Mouse (Mus musculus) megakaryocyte, embryonic 14.5 days (primary cell): ENCODE measurements around the gene Ciao2a. TPM values are rescaled to one million over a fixed set of nuclear protein-coding genes. Genes with fewer than 3 reads are reported as not detected.
A peak's percentile ranks its signal among the peaks of the same experiment; 100 is the strongest.

ENCODE experiments used
- H3K27me3 ChIP-seq: replicated peaks from 2 replicates; pipeline ENCODE3; 2012; ENCODE audit warnings: inconsistent platforms
- H3K36me3 ChIP-seq: replicated peaks from 2 replicates; pipeline ENCODE3; 2012; ENCODE audit warnings: low read length, inconsistent platforms, mixed read lengths
- H3K4me1 ChIP-seq: 2 replicates; pipeline ENCODE4 v1.6.1; 2012; ENCODE audit warnings: inconsistent platforms
- H3K4me3 ChIP-seq: replicated peaks from 2 replicates; pipeline ENCODE3; 2012; ENCODE audit warnings: moderate library complexity, mild to moderate bottlenecking, inconsistent platforms
- H3K9me3 ChIP-seq: 2 replicates; pipeline ENCODE4 v1.6.1; 2012; ENCODE audit warnings: inconsistent platforms
- FLI1 ChIP-seq: IDR thresholded peaks from 2 replicates; pipeline ENCODE4 v1.6.1; 2012; ENCODE audit warnings: low read length, inconsistent platforms, mixed read lengths
- GATA1 ChIP-seq: IDR thresholded peaks from 3 replicates; pipeline ENCODE4 v1.6.1; 2012; ENCODE audit warnings: mixed read lengths, low read length, inconsistent platforms, borderline replicate concordance
- polyA plus RNA-seq: library from polyadenylated mRNA; stranded (reverse); fragments of >175 nt; gene quantifications from 2 replicates; pipeline ENCODE4 v1.2.3, GENCODE M21; 2012; ENCODE audit warnings: low replicate concordance; ENCODE audit not compliant: insufficient read depth

Ciao2a gene
- 8.6 and 26.5 TPM in 2 replicates for polyA plus RNA-seq

DNA sequence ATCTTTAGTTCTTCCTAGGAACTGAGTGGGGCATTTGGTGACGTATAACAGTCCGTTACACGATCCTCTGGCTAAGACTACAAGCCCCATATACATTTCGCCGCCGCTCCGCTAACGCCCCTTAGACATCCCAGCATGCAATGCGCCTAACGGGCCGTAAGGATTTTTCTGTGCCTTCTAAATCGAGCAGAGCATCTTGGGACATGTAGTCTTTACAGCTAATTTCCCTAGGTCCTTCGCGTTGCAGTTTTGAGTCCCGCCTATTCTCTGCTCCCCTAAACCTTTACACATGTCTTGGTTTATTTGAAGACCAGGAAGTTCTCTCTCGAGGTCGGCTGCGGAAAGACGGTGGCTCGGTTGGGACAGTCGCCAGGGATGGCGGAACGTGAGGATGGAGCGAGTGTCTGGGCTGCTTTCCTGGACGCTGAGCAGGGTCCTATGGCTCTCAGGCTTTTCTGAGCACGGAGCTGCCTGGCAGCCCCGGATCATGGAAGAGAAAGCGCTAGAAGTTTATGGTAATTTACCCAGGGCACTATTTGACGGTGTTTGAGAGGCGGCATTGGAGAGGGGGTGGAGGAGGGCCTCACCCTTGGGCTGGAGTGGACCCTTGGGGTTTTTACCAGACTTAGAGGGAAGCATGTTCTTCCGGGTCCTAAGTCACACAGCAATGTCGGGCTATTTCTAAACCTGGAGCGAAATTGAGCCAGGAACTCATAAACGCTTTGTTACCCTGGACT is at the start of gene Ciao2a, which contains the start of gene Snx1:
Ciao2a (plus strand) TSS at position 156 of the 737 bp plus-strand sequence.
Snx1 (minus strand) TSS at position 132 of the 737 bp plus-strand sequence.
- Histone ChIP-seq H3K9me3 (no peaks in the 10 kb centered on the region), H3K27me3 (no peaks in the 10 kb centered on the region), H3K36me3 (peaks cover 37% of the 10 kb centered on the region), H3K4me1 (peaks cover 65% of the 10 kb centered on the region), H3K4me3 (peak within 1 kb of the TSS; percentile 95)
- no peak for TF ChIP-seq FLI1
- no peak for TF ChIP-seq GATA1

GRCm38 (mm10) chr9:66078072-66078471 is 48.3 kb upstream of the Ciao2a start:
- Histone ChIP-seq H3K36me3 (no peaks in the 10 kb centered on the region), H3K4me3 (no peak overlapping the region), H3K9me3 (peaks cover 14% of the 10 kb centered on the region), H3K27me3 (peaks cover 46% of the 10 kb centered on the region), H3K4me1 (peaks cover 9% of the 10 kb centered on the region)
- no peak for TF ChIP-seq GATA1
- TF ChIP-seq FLI1: no peak

GRCm38 (mm10) chr9:66078493-66078892 is 47.9 kb upstream of the Ciao2a start:
- Histone ChIP-seq H3K4me1 (peaks cover 9% of the 10 kb centered on the region), H3K36me3 (no peaks in the 10 kb centered on the region), H3K27me3 (peaks cover 42% of the 10 kb centered on the region), H3K4me3 (no peak overlapping the region), H3K9me3 (peaks cover 14% of the 10 kb centered on the region)
- TF ChIP-seq FLI1 (no peak), GATA1 (no peak)

DNA sequence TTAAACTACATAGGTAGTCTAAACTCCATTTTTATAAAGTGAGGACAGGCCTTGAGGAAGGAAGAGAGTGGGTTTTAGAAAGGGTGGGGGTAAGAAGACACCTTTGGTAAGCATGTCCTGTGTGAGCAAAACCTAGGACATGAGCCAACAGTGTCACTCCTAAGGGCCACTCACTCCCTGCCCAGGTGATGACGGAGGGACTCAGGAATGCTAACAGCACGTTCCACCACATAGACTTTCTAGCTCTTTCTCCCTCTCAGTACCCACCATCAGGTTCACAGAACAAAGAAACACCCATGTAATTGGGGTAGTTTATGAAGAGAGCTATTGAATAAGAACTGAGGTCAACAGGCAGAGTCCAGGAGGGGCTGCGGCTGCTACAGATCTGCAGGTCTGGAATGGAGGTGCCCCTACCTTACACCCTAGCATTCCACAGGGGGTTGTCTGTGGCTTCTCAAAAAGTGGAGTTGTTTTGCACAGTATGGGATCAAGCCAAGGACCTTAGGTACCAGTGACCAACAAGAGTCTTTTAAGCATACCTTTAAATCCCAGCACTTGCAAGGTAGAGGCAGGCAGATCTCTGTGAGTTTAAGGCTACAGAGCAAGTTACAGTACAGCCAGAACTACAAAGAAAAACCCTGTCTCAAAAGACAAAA is 45.5 kb upstream of the Ciao2a start:
- no peaks in the 10 kb centered on the region for H3K9me3 ChIP-seq
- H3K4me1 ChIP-seq: peaks cover 9% of the 10 kb centered on the region
- no peak overlapping the region for H3K4me3 ChIP-seq
- H3K36me3 ChIP-seq: peaks cover 7% of the 10 kb centered on the region
- no peak for TF ChIP-seq GATA1
- no peak for TF ChIP-seq FLI1
- H3K27me3 ChIP-seq: peaks cover 28% of the 10 kb centered on the region

DNA sequence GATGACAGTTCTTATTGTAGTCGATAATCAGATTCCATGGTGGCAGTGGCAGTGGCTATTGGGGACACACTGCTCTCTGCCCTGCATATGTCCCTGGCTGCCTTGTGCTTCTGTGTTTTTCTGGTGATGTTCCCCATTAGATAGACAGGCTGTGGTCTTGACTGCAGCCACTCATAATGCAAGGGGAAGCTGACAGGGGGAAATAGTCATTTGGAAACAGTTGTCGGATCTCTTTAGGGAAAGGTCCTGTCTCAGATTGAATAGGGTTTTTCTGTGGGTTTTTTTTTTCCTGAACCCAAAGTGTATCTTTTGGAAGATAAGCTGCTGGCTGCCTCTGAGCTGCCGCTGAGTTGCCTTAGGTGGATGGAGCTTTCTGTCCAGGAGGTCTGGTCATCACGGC is 44.4 kb upstream of the Ciao2a start:
- Histone ChIP-seq H3K27me3 (peaks cover 24% of the 10 kb centered on the region), H3K4me1 (peaks cover 9% of the 10 kb centered on the region)

GRCm38 (mm10) chr9:66084171-66084570 is 42.2 kb upstream of the Ciao2a start:
- Histone ChIP-seq H3K9me3 (no peaks in the 10 kb centered on the region), H3K27me3 (peaks cover 11% of the 10 kb centered on the region)
- TF ChIP-seq FLI1: no peak
- TF ChIP-seq GATA1: no peak

More for the DNA sequence above, 44.4 kb upstream of the Ciao2a start:
- Histone ChIP-seq H3K9me3 (no peaks in the 10 kb centered on the region), H3K36me3 (peaks cover 17% of the 10 kb centered on the region), H3K4me3 (no peak overlapping the region)
- TF ChIP-seq GATA1: no peak
- no peak for TF ChIP-seq FLI1

DNA sequence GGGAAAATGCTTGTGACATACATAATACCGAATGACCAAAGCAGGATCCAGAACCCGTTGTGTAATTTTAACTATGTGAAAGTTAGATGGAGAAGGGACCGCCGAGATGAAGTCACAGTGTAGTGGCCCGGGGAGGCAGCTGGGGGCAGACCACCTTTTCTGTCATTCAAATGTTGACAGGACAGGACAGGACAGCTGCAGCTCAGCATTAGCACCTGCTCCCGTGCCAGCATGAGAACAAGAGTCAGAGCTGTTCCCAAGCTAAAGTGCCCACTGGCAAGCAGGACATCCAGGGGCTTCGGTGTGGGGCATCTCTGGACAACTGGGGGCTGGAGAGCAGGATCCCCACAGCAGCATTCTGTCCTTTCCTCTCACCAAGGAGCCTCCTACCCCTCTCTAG is 39.3 kb upstream of the Ciao2a start:
- Histone ChIP-seq H3K36me3 (peaks cover 67% of the 10 kb centered on the region), H3K4me1 (peaks cover 7% of the 10 kb centered on the region; the same call in 1 of the 2 replicates), H3K27me3 (no peaks in the 10 kb centered on the region), H3K4me3 (no peak overlapping the region), H3K9me3 (no peaks in the 10 kb centered on the region)
- no peak for TF ChIP-seq GATA1
- no peak for TF ChIP-seq FLI1

More at GRCm38 (mm10) chr9:66084171-66084570, 42.2 kb upstream of the Ciao2a start:
- H3K4me1 ChIP-seq: peaks cover 9% of the 10 kb centered on the region
- H3K4me3 ChIP-seq: no peak overlapping the region
- H3K36me3 ChIP-seq: peaks cover 39% of the 10 kb centered on the region

DNA sequence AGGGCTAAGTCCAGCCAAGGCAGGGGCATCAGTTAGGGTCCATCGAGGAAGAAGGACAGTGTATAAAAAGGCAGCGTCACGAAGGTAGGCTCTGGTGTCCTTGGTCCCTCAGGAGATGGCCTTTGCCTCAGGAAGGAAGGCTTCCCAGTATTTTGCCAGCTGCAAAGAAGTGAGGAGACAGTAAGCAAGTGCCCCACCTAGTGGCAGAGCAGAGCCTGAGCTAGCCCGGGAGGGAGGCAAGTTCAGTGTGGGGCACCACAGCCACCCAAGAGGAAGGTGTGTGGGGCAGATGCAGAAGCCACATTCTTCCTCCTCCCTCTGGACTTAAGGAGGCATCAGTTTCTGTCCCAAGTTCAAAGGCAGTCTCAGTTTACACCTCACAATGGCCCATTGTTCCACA is 38.0 kb upstream of the Ciao2a start:
- Histone ChIP-seq H3K4me3 (no peak overlapping the region), H3K27me3 (no peaks in the 10 kb centered on the region), H3K4me1 (peaks cover 21% of the 10 kb centered on the region), H3K9me3 (no peaks in the 10 kb centered on the region), H3K36me3 (peaks cover 80% of the 10 kb centered on the region)
- TF ChIP-seq GATA1: no peak
- no peak for TF ChIP-seq FLI1

DNA sequence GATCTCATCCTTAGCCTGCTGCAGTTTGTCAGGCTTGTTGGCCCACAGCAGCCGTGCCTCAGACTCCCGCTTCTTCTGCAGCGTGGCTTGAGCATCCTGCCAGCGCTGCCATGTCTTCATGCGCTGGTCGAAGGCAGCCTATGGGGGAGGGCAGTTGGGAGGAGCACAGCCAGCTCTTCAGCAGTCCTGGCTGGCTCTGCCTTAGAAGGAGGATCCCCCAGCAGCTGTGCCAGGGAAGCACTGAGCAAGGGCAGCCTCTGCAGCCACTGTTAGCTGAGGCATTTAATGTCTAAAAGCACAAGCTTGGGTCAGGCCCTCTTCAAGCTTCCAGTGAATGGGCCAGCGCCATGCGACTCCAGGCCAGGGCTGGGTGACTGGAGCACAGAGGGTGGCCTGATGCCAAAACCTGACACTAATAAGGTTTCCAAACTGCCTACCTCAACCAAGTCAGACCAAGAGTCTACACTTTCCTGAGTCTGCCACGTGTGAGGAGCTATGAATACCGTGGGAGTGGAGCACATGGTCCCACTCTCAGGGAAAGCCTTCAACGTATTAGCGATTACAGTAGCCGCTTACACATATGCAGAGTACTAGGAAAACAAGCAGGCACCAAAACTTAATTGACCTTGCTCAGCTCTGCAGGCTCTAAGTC is 35.7 kb upstream of the Ciao2a start:
- H3K4me3 ChIP-seq: no peak overlapping the region
- H3K27me3 ChIP-seq: no peaks in the 10 kb centered on the region
- peaks cover 98% of the 10 kb centered on the region for H3K36me3 ChIP-seq
- no peak for TF ChIP-seq FLI1
- TF ChIP-seq GATA1: no peak
- peaks cover 24% of the 10 kb centered on the region for H3K4me1 ChIP-seq
- H3K9me3 ChIP-seq: no peaks in the 10 kb centered on the region
